Mouse (Mus musculus): ENCODE data around the gene Erich6b. TPM values are rescaled to one million over a fixed set of nuclear protein-coding genes. Genes with fewer than 3 reads are reported as not detected.

Gene Erich6b
- polyA plus RNA-seq, 1 experiment from 2014 or later, result not detected

DNA sequence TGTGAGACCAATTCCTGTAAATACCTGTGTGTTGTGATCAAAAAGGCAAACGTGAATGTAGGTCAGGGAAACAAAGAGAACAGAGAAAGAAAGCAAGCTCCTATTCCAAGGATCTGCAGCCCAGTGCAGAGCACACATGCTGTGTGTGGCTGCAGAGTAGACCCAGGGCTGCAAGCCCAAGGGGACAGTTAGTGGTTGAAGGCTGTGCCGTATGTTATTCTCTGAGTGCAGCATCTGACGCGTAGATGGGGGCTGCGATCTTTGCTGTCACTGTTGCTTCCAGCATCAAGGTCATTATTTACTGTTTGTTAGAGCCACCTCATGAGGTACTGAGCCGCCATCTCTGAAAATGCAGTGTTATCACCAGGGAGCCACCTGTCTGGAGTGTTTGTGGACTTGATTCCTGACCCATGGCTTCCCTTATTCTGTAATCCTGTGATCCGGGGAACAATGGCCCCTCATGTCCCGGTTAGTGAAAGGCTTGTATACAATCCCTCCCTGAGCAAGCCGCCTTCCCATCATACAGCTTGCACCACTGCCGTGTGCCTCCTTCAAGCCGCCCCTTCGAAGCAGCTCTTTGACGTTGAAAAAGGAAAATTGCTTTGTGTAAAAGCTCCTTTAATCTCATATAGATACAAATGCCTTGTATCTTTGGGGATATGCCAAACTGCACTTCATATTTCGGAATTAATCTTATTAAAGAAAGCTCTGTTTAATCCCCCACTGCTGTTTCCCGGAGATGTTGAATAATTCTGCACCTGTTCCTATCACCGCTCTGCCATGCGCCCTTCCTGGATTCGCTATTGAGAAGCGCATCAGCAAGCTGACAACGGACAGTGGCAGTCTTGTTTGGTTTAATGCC, 5.1 kb downstream of the Erich6b start:
- H3K27me3 ChIP-seq, result no peaks in the 10 kb centered on the region
- no peak overlapping the region for H3K27ac ChIP-seq
- no peaks in the 10 kb centered on the region for H3K9me3 ChIP-seq
- H3K4me3 ChIP-seq, result no peak overlapping the region
- H3K36me3 ChIP-seq, result no peaks in the 10 kb centered on the region
- no peak overlapping the region for H3K4me2 ChIP-seq
- no peaks in the 10 kb centered on the region for H3K4me1 ChIP-seq
- no peak for ATAC-seq (ENCODE audit: insufficient number of reproducible peaks, insufficient read depth, low FRiP score, low TSS enrichment, low read depth)
- 52% methylated on average over 20 of the region's 20 CpGs for WGBS
- no peak overlapping the region for H3K9ac ChIP-seq

GRCm38 (mm10) chr14:75660936-75661335, 18.9 kb downstream of the Erich6b start:
- Histone ChIP-seq H3K27ac (no peak overlapping the region), H3K4me3 (no peak overlapping the region), H3K9me3 (no peaks in the 10 kb centered on the region), H3K36me3 (no peaks in the 10 kb centered on the region), H3K4me1 (no peaks in the 10 kb centered on the region), H3K9ac (no peak overlapping the region), H3K27me3 (no peaks in the 10 kb centered on the region), H3K4me2 (no peak overlapping the region)
- 77% methylated on average over 6 of the region's 6 CpGs for WGBS
- no peak for ATAC-seq (ENCODE audit: insufficient number of reproducible peaks, insufficient read depth, low FRiP score, low TSS enrichment, low read depth)

GRCm38 (mm10) chr14:75661548-75661947, 19.5 kb downstream of the Erich6b start:
- no peak overlapping the region for H3K4me2 ChIP-seq
- H3K4me3 ChIP-seq, result no peak overlapping the region
- no peaks in the 10 kb centered on the region for H3K27me3 ChIP-seq
- H3K27ac ChIP-seq, result no peak overlapping the region
- no peak for ATAC-seq (ENCODE audit: insufficient number of reproducible peaks, insufficient read depth, low FRiP score, low TSS enrichment, low read depth)
- 81% methylated on average over 8 of the region's 8 CpGs for WGBS
- no peaks in the 10 kb centered on the region for H3K9me3 ChIP-seq
- H3K4me1 ChIP-seq, result no peaks in the 10 kb centered on the region
- H3K36me3 ChIP-seq, result no peaks in the 10 kb centered on the region
- H3K9ac ChIP-seq, result no peak overlapping the region

GRCm38 (mm10) chr14:75665430-75666180, 23.5 kb downstream of the Erich6b start:
- Histone ChIP-seq H3K9ac (no peak overlapping the region), H3K4me2 (no peak overlapping the region), H3K36me3 (no peaks in the 10 kb centered on the region), H3K27me3 (no peaks in the 10 kb centered on the region), H3K4me3 (no peak overlapping the region), H3K4me1 (no peaks in the 10 kb centered on the region), H3K9me3 (no peaks in the 10 kb centered on the region), H3K27ac (no peak overlapping the region)
- 64% methylated on average over 2 of the region's 2 CpGs for WGBS
- ATAC-seq (ENCODE audit: insufficient number of reproducible peaks, insufficient read depth, low FRiP score, low TSS enrichment, low read depth), result no peak

GRCm38 (mm10) chr14:75669085-75669645, 27.1 kb downstream of the Erich6b start:
- no peaks in the 10 kb centered on the region for H3K9me3 ChIP-seq
- no peak overlapping the region for H3K4me2 ChIP-seq
- no peak overlapping the region for H3K27ac ChIP-seq
- no peaks in the 10 kb centered on the region for H3K27me3 ChIP-seq
- 70% methylated on average over 1 of the region's 1 CpGs for WGBS
- H3K4me1 ChIP-seq, result no peaks in the 10 kb centered on the region
- ATAC-seq (ENCODE audit: insufficient number of reproducible peaks, insufficient read depth, low FRiP score, low TSS enrichment, low read depth), result no peak
- no peaks in the 10 kb centered on the region for H3K36me3 ChIP-seq
- H3K4me3 ChIP-seq, result no peak overlapping the region
- no peak overlapping the region for H3K9ac ChIP-seq

DNA sequence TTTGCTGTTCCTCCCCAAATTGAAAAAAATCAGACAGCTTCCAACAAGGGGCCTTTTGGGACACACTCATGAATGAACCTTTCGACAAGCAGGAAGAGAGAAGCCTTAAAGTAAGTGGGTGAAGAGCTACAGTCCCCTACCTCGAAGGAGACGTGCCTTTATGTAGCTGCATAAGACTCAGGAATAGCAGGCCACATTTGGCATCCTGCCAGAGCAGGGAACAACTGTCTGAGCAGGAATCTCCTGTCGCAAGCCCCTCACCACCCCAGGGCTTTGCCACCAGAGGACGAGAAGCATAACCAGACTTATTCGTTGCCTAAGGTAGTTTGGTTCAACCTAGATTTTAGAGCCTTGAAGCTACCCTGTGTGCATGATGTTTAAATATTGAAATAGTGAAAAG, 34.3 kb downstream of the Erich6b start:
- Histone ChIP-seq H3K9me3 (no peaks in the 10 kb centered on the region), H3K36me3 (no peaks in the 10 kb centered on the region), H3K4me1 (no peaks in the 10 kb centered on the region), H3K9ac (no peak overlapping the region), H3K27me3 (no peaks in the 10 kb centered on the region), H3K27ac (no peak overlapping the region), H3K4me2 (no peak overlapping the region), H3K4me3 (no peak overlapping the region)
- no peak for ATAC-seq (ENCODE audit: insufficient number of reproducible peaks, insufficient read depth, low FRiP score, low TSS enrichment, low read depth)
- WGBS, result 54% methylated on average over 6 of the region's 6 CpGs

DNA sequence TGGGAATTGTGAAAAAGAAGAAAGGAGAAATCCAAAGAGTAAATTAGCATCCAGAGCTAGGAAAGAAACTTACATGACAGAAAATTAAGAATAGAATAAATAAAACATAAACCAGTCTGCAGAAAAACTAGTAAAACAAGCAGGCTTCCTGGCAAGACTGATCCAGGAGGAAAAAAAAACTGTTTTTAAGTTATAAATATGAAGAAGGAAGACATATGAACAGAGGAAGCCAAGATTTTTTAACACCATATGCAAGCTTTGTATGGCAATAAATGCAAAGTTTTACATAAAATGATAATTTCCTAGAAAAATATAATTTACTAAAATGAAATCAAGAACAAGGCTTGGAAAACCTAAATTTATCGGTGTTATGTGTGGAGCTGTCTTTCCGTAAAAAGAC, 48.4 kb downstream of the Erich6b start:
- WGBS, result 93% methylated on average over 2 of the region's 2 CpGs
- no peak overlapping the region for H3K27ac ChIP-seq
- no peaks in the 10 kb centered on the region for H3K9me3 ChIP-seq
- no peak for ATAC-seq (ENCODE audit: insufficient number of reproducible peaks, insufficient read depth, low FRiP score, low TSS enrichment, low read depth)
- no peak overlapping the region for H3K4me3 ChIP-seq
- no peaks in the 10 kb centered on the region for H3K36me3 ChIP-seq
- no peaks in the 10 kb centered on the region for H3K4me1 ChIP-seq
- H3K4me2 ChIP-seq, result no peak overlapping the region
- H3K9ac ChIP-seq, result no peak overlapping the region
- no peaks in the 10 kb centered on the region for H3K27me3 ChIP-seq

DNA sequence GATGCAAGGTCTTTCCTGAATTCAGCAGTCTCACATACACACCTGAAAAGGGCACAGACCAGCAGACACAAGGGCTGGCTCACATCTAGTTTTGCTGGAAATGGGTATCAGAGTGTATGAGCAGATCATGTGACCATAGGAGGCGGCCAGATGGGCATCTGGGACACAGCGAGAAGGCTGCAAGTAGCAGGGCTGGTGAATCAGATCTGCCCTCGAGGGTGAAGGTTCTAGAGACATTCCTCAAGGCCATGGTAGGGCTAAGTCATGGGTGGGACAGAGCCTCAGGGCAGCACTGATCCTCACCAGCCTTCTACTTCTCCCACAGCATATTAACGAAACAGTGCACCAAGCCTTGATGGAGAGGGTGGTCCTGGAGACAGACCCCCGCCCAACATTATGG, 54.0 kb downstream of the Erich6b start:
- H3K4me3 ChIP-seq, result no peak overlapping the region
- H3K9ac ChIP-seq, result no peak overlapping the region
- H3K36me3 ChIP-seq, result peaks cover 2% of the 10 kb centered on the region
- WGBS, result 81% methylated on average over 5 of the region's 5 CpGs
- no peaks in the 10 kb centered on the region for H3K4me1 ChIP-seq
- H3K27me3 ChIP-seq, result no peaks in the 10 kb centered on the region
- no peak overlapping the region for H3K4me2 ChIP-seq
- no peak for ATAC-seq (ENCODE audit: insufficient number of reproducible peaks, insufficient read depth, low FRiP score, low TSS enrichment, low read depth)
- H3K27ac ChIP-seq, result no peak overlapping the region
- H3K9me3 ChIP-seq, result no peaks in the 10 kb centered on the region

GRCm38 (mm10) chr14:75697928-75698327, 55.9 kb downstream of the Erich6b start:
- ATAC-seq (ENCODE audit: insufficient number of reproducible peaks, insufficient read depth, low FRiP score, low TSS enrichment, low read depth), result no peak
- H3K27ac ChIP-seq, result no peak overlapping the region
- H3K9me3 ChIP-seq, result no peaks in the 10 kb centered on the region
- 78% methylated on average over 1 of the region's 1 CpGs for WGBS
- H3K4me3 ChIP-seq, result no peak overlapping the region
- H3K27me3 ChIP-seq, result no peaks in the 10 kb centered on the region
- no peak overlapping the region for H3K4me2 ChIP-seq
- peaks cover 12% of the 10 kb centered on the region for H3K36me3 ChIP-seq
- H3K9ac ChIP-seq, result no peak overlapping the region
- H3K4me1 ChIP-seq, result no peaks in the 10 kb centered on the region

DNA sequence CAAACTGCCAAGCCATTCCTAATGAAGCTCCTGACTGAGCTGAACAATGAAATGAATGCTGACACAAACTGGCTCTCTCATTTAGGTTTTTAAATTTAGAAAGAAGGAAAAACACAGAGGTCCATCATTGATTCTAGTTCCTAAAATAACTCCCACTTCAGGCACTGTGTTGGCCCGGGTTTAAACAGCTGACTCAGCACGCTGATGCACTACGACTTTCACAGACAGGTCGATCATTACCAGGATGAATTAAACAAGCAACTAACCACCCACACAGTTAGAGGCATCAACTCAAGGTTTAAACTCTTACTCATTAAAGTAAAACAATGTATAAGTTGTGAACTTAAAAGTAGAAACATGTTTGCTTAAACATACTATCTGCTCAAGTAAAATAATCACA, 64.6 kb downstream of the Erich6b start:
- Histone ChIP-seq H3K9ac (no peak overlapping the region), H3K4me2 (no peak overlapping the region), H3K36me3 (peaks cover 78% of the 10 kb centered on the region), H3K4me1 (no peaks in the 10 kb centered on the region), H3K4me3 (no peak overlapping the region), H3K9me3 (no peaks in the 10 kb centered on the region), H3K27me3 (no peaks in the 10 kb centered on the region), H3K27ac (no peak overlapping the region)
- no peak for ATAC-seq (ENCODE audit: insufficient number of reproducible peaks, insufficient read depth, low FRiP score, low TSS enrichment, low read depth)
- WGBS, result 93% methylated on average over 4 of the region's 4 CpGs

GRCm38 (mm10) chr14:75707771-75708170, 65.7 kb downstream of the Erich6b start:
- no peak overlapping the region for H3K4me3 ChIP-seq
- no peak overlapping the region for H3K9ac ChIP-seq
- H3K4me2 ChIP-seq, result no peak overlapping the region
- no peak for ATAC-seq (ENCODE audit: insufficient number of reproducible peaks, insufficient read depth, low FRiP score, low TSS enrichment, low read depth)
- H3K9me3 ChIP-seq, result no peaks in the 10 kb centered on the region
- WGBS, result 82% methylated on average over 7 of the region's 7 CpGs
- H3K27me3 ChIP-seq, result no peaks in the 10 kb centered on the region
- no peak overlapping the region for H3K27ac ChIP-seq
- H3K36me3 ChIP-seq, result peaks cover 86% of the 10 kb centered on the region
- no peaks in the 10 kb centered on the region for H3K4me1 ChIP-seq

DNA sequence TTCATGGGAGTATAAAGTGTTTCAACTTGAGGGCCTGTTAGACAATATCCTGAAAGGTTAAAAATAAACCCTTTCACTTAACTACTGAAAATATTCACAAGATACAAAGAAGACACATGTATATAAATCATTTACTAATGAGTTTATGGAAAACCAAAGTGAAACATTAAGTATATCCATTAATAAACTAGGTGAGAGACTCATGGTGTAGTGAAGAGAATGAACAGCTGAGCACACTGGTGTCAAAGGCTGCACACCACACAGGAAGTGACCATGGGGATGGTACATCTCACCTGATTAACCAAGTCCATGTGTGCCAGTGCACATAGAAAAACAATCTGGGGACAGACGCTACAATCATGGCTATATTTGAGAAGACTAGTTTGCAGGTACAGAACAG, 66.9 kb downstream of the Erich6b start:
- Histone ChIP-seq H3K27me3 (no peaks in the 10 kb centered on the region), H3K4me2 (no peak overlapping the region), H3K9me3 (no peaks in the 10 kb centered on the region), H3K9ac (no peak overlapping the region), H3K4me3 (no peak overlapping the region), H3K4me1 (no peaks in the 10 kb centered on the region), H3K36me3 (peaks cover 86% of the 10 kb centered on the region), H3K27ac (no peak overlapping the region)
- no peak for ATAC-seq (ENCODE audit: insufficient number of reproducible peaks, insufficient read depth, low FRiP score, low TSS enrichment, low read depth)
- WGBS, result 80% methylated on average over 1 of the region's 1 CpGs
